Comparison of ENCODE assay signal across 27 mouse cellular contexts in the genomic region with DNA sequence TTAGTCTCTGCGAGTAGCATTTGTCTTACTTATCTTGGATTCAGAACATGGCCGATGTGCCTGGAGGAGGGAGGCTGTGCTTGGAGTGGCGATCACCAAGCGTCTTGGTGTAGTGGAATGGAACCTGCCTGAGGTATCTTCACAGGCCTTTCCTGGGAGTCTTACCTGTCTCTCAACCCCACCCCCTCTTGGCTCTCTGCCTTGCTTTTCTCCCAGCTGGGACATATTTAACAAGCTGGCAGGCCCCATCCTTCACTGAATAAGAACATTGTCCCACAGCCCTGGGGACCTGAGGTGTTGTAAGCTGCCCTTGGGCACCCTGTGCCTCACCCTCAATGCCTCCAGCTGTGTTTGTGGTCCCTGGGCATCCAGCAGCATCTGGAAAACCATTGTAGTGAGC. TPM values are rescaled to one million over a fixed set of nuclear protein-coding genes. Genes with fewer than 3 reads are reported as not detected.
DNase-seq lines count a peak whose midpoint lies in the region; ATAC-seq and TF ChIP-seq lines count a peak whose summit lies in the region.
"Had no signal": no experiment of that assay in that cellular context is flagged by ENCODE, and none has a peak within 500 bp of the region (broad histone marks: within the 10 kb centered on the region; RNA-seq: fewer than 3 reads in every experiment).

No protein-coding gene starts in this region.

- H3K27ac ChIP-seq in hindbrain, embryonic 13.5 days = no peak overlapping the region
- H3K27ac ChIP-seq in hindbrain, embryonic 14.5 days = no peak overlapping the region
- H3K27ac ChIP-seq: forebrain, embryonic 12.5 days; heart, embryonic 15.5 days; hindbrain, embryonic 12.5 days; kidney, embryonic 15.5 days; layer of hippocampus, adult 2 months; left cerebral cortex, adult 2 months; limb, embryonic 13.5 days; liver, embryonic 14.5 days; macrophage had no signal

- no peak for ATAC-seq in hindbrain, embryonic 13.5 days (ENCODE audit: low FRiP score)
- no peak for ATAC-seq in hindbrain, embryonic 14.5 days (ENCODE audit: low FRiP score)
- ATAC-seq: inflammation-experienced regulatory T-cells, adult 6 months had no signal

- TF ChIP-seq POLR2A in lung, adult 2 months (IDR thresholded peaks at IDR 0.05; ENCODE audit: borderline replicate concordance, extremely low read depth, low read depth, low read length) = no peak

- peaks cover 27% of the 10 kb centered on the region for H3K27me3 ChIP-seq in hindbrain, embryonic 13.5 days
- H3K27me3 ChIP-seq in hindbrain, embryonic 14.5 days (ENCODE audit: control insufficient read depth, insufficient read depth, low read length) = no peaks in the 10 kb centered on the region
- H3K27me3 ChIP-seq: heart, embryonic 15.5 days had no signal

- 0 out of 2 replicates have a peak overlapping the region, but pooled peaks have one; percentile 4 for H3K9ac ChIP-seq in hindbrain, embryonic 13.5 days
- H3K9ac ChIP-seq in hindbrain, embryonic 14.5 days = no peak overlapping the region
- H3K9ac ChIP-seq: forebrain, embryonic 12.5 days; heart, embryonic 15.5 days; hindbrain, embryonic 12.5 days; kidney, embryonic 15.5 days; limb, embryonic 13.5 days; liver, embryonic 14.5 days had no signal

- H3K9me3 ChIP-seq in hindbrain, embryonic 13.5 days = no peaks in the 10 kb centered on the region
- no peaks in the 10 kb centered on the region for H3K9me3 ChIP-seq in hindbrain, embryonic 14.5 days (ENCODE audit: control insufficient read depth, low read length)
- H3K9me3 ChIP-seq: forebrain, embryonic 12.5 days; heart, embryonic 10.5 days; heart, embryonic 15.5 days; hindbrain, embryonic 12.5 days; kidney, embryonic 15.5 days; limb, embryonic 13.5 days had no signal

- no peak for TF ChIP-seq CTCF in lung, adult 2 months (IDR thresholded peaks at IDR 0.05; ENCODE audit: insufficient read depth, low read length)

- H3K4me3 ChIP-seq in hindbrain, embryonic 13.5 days = no peak overlapping the region
- H3K4me3 ChIP-seq in hindbrain, embryonic 14.5 days (replicated peaks; ENCODE audit: low read length) = no peak overlapping the region
- H3K4me3 ChIP-seq in lung, adult 2 months (replicated peaks; ENCODE audit: extremely low read depth, low read depth, low read length) = no peak overlapping the region
- H3K4me3 ChIP-seq: erythroblast, embryonic 14.5 days; forebrain, embryonic 12.5 days; heart, embryonic 10.5 days; heart, embryonic 15.5 days; hindbrain, embryonic 12.5 days; kidney, embryonic 15.5 days; layer of hippocampus, adult 2 months; left cerebral cortex, adult 2 months; limb, embryonic 13.5 days had no signal

- no peak overlapping the region for H3K4me2 ChIP-seq in hindbrain, embryonic 13.5 days
- H3K4me2 ChIP-seq in hindbrain, embryonic 14.5 days (replicated peaks) = no peak overlapping the region
- H3K4me2 ChIP-seq: forebrain, embryonic 12.5 days; heart, embryonic 15.5 days; hindbrain, embryonic 12.5 days; kidney, embryonic 15.5 days; limb, embryonic 13.5 days had no signal

- no peaks in the 10 kb centered on the region; the same call in 1 of the 2 replicates for H3K36me3 ChIP-seq in hindbrain, embryonic 13.5 days
- H3K36me3 ChIP-seq in hindbrain, embryonic 14.5 days (replicated peaks; ENCODE audit: control insufficient read depth, insufficient read depth) = peaks cover 6% of the 10 kb centered on the region; the same call in 1 of the 2 replicates

- peak; percentile 56 for DNase-seq in cerebellum, adult 9-11 months
- DNase-seq in cerebellum, adult 18-20 months = no peak
- DNase-seq in hindbrain, embryonic 14.5 days (ENCODE audit: low spot score) = no peak
- DNase-seq in lung, postnatal 36 days = peak; percentile 42
- no peak for DNase-seq in lung, adult 2 months
- DNase-seq: adrenal gland, adult 2 months; B cell, adult 2 months; cerebellum, adult 2 months; gastrocnemius, postnatal 25 days; heart, adult 11 months; kidney, adult 11 months; midbrain, embryonic 14.5 days; thymus, adult 2 months; thymus, postnatal 36 days had no signal

- 88% methylated on average over 4 of the region's 4 CpGs for WGBS in hindbrain, embryonic 13.5 days
- WGBS in hindbrain, embryonic 14.5 days = 93% methylated on average over 4 of the region's 4 CpGs
- 87% methylated on average over 4 of the region's 4 CpGs for WGBS in lung, adult 2 months

- H3K4me1 ChIP-seq in hindbrain, embryonic 13.5 days (replicated peaks) = peaks cover 32% of the 10 kb centered on the region
- peaks cover 8% of the 10 kb centered on the region for H3K4me1 ChIP-seq in hindbrain, embryonic 14.5 days (replicated peaks; ENCODE audit: control insufficient read depth, insufficient read depth, low read length)
- H3K4me1 ChIP-seq in lung, adult 2 months (ENCODE audit: control insufficient read depth, insufficient read depth, low read length) = peaks cover 22% of the 10 kb centered on the region

RNA-seq across cellular contexts. Expression of a gene that starts 2.3 kb away (rescaled TPM):
- polyA plus RNA-seq in hindbrain, embryonic 13.5 days (2015; fragmentation: Nextera tagmentation; extraction: Ambion mirVana) = 521 and 535 TPM in 2 replicates
- 545 and 632 TPM in 2 replicates for polyA plus RNA-seq in hindbrain, embryonic 14.5 days (2014; fragmentation: Nextera tagmentation; extraction: Ambion mirVana)
- polyA plus RNA-seq in lung, adult 2 months (2012; rRNA removed) = 223 and 371 TPM in 2 replicates

RNA-seq across cellular contexts. Expression of a gene that starts 17.4 kb away (rescaled TPM):
- 0.26 and 0.35 TPM in 2 replicates for polyA plus RNA-seq in hindbrain, embryonic 13.5 days (2015; fragmentation: Nextera tagmentation; extraction: Ambion mirVana)
- 0.19 and 0.29 TPM in 2 replicates for polyA plus RNA-seq in hindbrain, embryonic 14.5 days (2014; fragmentation: Nextera tagmentation; extraction: Ambion mirVana)
- polyA plus RNA-seq in lung, adult 2 months (2012; rRNA removed) = not detected in 2 replicates
- polyA plus RNA-seq: adrenal gland, adult 2 months; cerebellum, adult 2 months; forebrain, embryonic 12.5 days; heart, embryonic 15.5 days; hindbrain, embryonic 12.5 days; inflammation-experienced regulatory T-cells, adult 6 months; limb, embryonic 13.5 days; macrophage had no signal

RNA-seq across cellular contexts. Expression of a gene that starts 47.7 kb away (rescaled TPM):
- polyA plus RNA-seq in hindbrain, embryonic 13.5 days (2015; fragmentation: Nextera tagmentation; extraction: Ambion mirVana) = 43.7 and 44.2 TPM in 2 replicates
- polyA plus RNA-seq in hindbrain, embryonic 14.5 days (2014; fragmentation: Nextera tagmentation; extraction: Ambion mirVana) = 36.1 and 43.8 TPM in 2 replicates
- polyA plus RNA-seq in lung, adult 2 months (2012; rRNA removed) = 6.7 and 7.4 TPM in 2 replicates

RNA-seq across cellular contexts. Expression of a gene that starts 47.7 kb away (rescaled TPM):
- 15.6 and 16.3 TPM in 2 replicates for polyA plus RNA-seq in hindbrain, embryonic 13.5 days (2015; fragmentation: Nextera tagmentation; extraction: Ambion mirVana)
- polyA plus RNA-seq in hindbrain, embryonic 14.5 days (2014; fragmentation: Nextera tagmentation; extraction: Ambion mirVana) = 12.7 and 13.0 TPM in 2 replicates
- polyA plus RNA-seq in lung, adult 2 months (2012; rRNA removed) = 12.3 and 15.4 TPM in 2 replicates

Comparison
In these comparisons a context has a peak if more than half of its experiments do, and no peak if none do; other contexts are left out.
1. DNase-seq: peak in cerebellum, adult 9-11 months (single experiment) and lung, postnatal 36 days (single experiment); none in cerebellum, adult 18-20 months (0 of 2), hindbrain, embryonic 14.5 days (single experiment) and lung, adult 2 months (single experiment).